Mouse (Mus musculus) ovary, adult 18-20 months (tissue): ENCODE results near the gene Gpatch8.

Experiments
- DNase-seq: peaks from one replicate; pipeline ENCODE4 v3.0.0; 2022; ENCODE audit warnings: low spot score, mixed read lengths

Gpatch8 gene

GRCm38 (mm10) chr11:102434816-102435705 lies 121.1 kb downstream of the Gpatch8 start:
- DNase-seq: no peak

GRCm38 (mm10) chr11:102434406-102434805 lies 121.8 kb downstream of the Gpatch8 start:
- peak; percentile 67 for DNase-seq

GRCm38 (mm10) chr11:102433866-102434265 lies 122.3 kb downstream of the Gpatch8 start:
- DNase-seq: no peak

GRCm38 (mm10) chr11:102432896-102433295 lies 123.3 kb downstream of the Gpatch8 start:
- DNase-seq: no peak

- no peak for DNase-seq
Measured at GRCm38 (mm10) chr11:102432115-102432843, 123.9 kb downstream of the Gpatch8 start.

GRCm38 (mm10) chr11:102431728-102432114 lies 124.5 kb downstream of the Gpatch8 start:
- no peak for DNase-seq

GRCm38 (mm10) chr11:102431018-102431645 lies 125.1 kb downstream of the Gpatch8 start:
- no peak for DNase-seq

- DNase-seq: peak; percentile 91
Measured at GRCm38 (mm10) chr11:102430121-102431017, 125.8 kb downstream of the Gpatch8 start, which contains the start of gene Grn. Gene Grn (plus strand): TSS chr11:102430315.

- DNase-seq: no peak
Measured at GRCm38 (mm10) chr11:102429551-102429950, 126.6 kb downstream of the Gpatch8 start.

GRCm38 (mm10) chr11:102428981-102429540 lies 127.1 kb downstream of the Gpatch8 start:
- DNase-seq: no peak
